Mouse (Mus musculus) lung, adult 18-20 months (tissue): ENCODE results near the gene Cdc42ep2.
A peak's percentile ranks its signal among the peaks of the same experiment; 100 is the strongest.

Source experiments
- DNase-seq, 2 experiments: peaks; one replicate each; pipeline ENCODE4 v3.0.0; 2022; ENCODE audit warnings: mixed read lengths in 2 of 2

Gene Cdc42ep2

GRCm38 (mm10) chr19:5924713-5925093 is at the start of gene Cdc42ep2:
Cdc42ep2 (minus strand) TSS chr19:5924816.
- peak; percentile 97 to 98 for DNase-seq

- DNase-seq, result no peak
Observed at GRCm38 (mm10) chr19:5967664-5968063, 43.0 kb upstream of the Cdc42ep2 start.

- no peak for DNase-seq
Observed at GRCm38 (mm10) chr19:5966786-5967185, 42.2 kb upstream of the Cdc42ep2 start.

GRCm38 (mm10) chr19:5965910-5966309 is 41.3 kb upstream of the Cdc42ep2 start:
- DNase-seq, result no peak

- peak; percentile 73 for DNase-seq
Observed at GRCm38 (mm10) chr19:5965280-5965679, 40.7 kb upstream of the Cdc42ep2 start.

GRCm38 (mm10) chr19:5964804-5965203 is 40.2 kb upstream of the Cdc42ep2 start:
- no peak for DNase-seq

GRCm38 (mm10) chr19:5963883-5964562 is 39.4 kb upstream of the Cdc42ep2 start, which contains the start of gene Pola2:
Pola2 (minus strand) TSS chr19:5964202.
- DNase-seq, result peak; percentile 86

- no peak for DNase-seq
Observed at GRCm38 (mm10) chr19:5962651-5963050, 38.0 kb upstream of the Cdc42ep2 start.

- DNase-seq, result no peak
Observed at GRCm38 (mm10) chr19:5957371-5957770, 32.8 kb upstream of the Cdc42ep2 start.

GRCm38 (mm10) chr19:5956685-5957084 is 32.1 kb upstream of the Cdc42ep2 start:
- peak; percentile 80 to 87 for DNase-seq

- DNase-seq, result peak; percentile 60 to 68
Observed at GRCm38 (mm10) chr19:5955704-5956670, 31.4 kb upstream of the Cdc42ep2 start.

- DNase-seq, result no peak
Observed at GRCm38 (mm10) chr19:5954936-5955335, 30.3 kb upstream of the Cdc42ep2 start.

GRCm38 (mm10) chr19:5954031-5954710 is 29.6 kb upstream of the Cdc42ep2 start:
- no peak for DNase-seq

- DNase-seq, result peak in 1 of 2 experiments; percentile 10
Observed at GRCm38 (mm10) chr19:5953201-5953770, 28.7 kb upstream of the Cdc42ep2 start.

GRCm38 (mm10) chr19:5952071-5952691 is 27.6 kb upstream of the Cdc42ep2 start:
- DNase-seq, result peak; percentile 74 to 85

GRCm38 (mm10) chr19:5951631-5952030 is 27.0 kb upstream of the Cdc42ep2 start:
- no peak for DNase-seq

GRCm38 (mm10) chr19:5950218-5950617 is 25.6 kb upstream of the Cdc42ep2 start:
- DNase-seq, result no peak

GRCm38 (mm10) chr19:5945891-5946290 is 21.3 kb upstream of the Cdc42ep2 start:
- peak; percentile 58 to 62 for DNase-seq

GRCm38 (mm10) chr19:5945027-5945426 is 20.4 kb upstream of the Cdc42ep2 start:
- peak; percentile 71 to 74 for DNase-seq

- DNase-seq, result no peak
Observed at GRCm38 (mm10) chr19:5944145-5944544, 19.5 kb upstream of the Cdc42ep2 start.

- DNase-seq, result no peak
Observed at GRCm38 (mm10) chr19:5943404-5943803, 18.8 kb upstream of the Cdc42ep2 start.

GRCm38 (mm10) chr19:5942581-5942980 is 18.0 kb upstream of the Cdc42ep2 start:
- DNase-seq, result no peak
